Mouse (Mus musculus) embryo, embryonic 10.5 days (tissue): ENCODE data around the gene Lrp10.

Experiments
- DNase-seq: peaks from one replicate; pipeline ENCODE4 v3.0.0-alpha.2; 2015; ENCODE audit warnings: low spot score

Gene Lrp10

DNA sequence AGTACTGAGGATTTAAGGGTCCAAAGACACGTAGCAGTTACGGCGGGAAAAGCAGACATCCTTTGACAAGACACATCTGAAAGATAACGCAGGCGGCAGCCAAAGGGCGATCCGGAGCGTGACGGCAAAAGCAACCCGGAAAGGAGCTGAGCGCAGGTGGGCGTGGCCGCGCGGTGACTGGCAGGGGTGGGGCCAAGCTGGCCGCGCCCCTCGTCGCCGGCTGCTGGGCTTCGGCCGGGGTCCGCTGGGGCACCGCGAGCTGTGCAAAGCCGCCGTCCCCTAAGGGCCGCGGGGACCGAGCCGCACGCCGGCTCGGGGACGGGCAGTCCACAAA lies at the start of gene Lrp10:
Lrp10 (plus strand) TSS at position 179 of the 334 bp plus-strand sequence.
- DNase-seq = peak; percentile 91

DNA sequence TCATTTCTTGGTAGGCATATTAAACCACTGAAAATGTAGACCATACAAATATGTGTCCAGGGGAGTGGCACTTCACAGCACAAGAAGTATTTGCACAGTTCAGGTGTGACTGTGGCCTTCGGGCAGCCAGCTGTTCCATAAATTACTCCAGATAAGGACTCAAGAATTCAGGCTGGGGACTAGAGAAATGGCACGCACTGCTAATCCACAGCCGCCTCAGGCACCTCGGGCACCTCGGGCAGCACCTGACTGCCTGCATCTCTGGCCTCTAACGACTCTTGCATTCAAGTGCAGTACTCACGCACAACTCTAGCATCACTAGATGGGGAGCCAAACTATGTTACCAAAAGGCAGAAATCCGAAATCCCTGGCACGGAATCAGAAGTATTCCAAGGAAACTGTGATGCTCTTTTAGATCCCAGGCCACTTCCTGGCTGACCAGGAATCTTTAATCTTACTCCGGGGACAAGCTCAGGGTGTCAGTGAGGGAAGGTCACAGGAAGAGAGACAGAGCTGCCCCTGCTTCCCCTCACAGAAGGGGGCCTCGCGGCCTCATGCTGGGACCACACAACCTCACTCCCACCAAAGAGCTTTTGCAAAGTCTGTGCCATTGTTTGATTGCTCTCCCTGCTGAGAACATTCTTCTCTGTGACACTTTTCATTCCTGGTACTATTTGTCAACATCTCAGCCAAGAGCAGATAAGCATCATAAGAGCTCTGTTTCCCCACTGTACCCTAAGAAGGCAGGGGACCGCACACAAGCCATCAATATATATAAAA lies 48.5 kb upstream of the Lrp10 start:
- no peak for DNase-seq

DNA sequence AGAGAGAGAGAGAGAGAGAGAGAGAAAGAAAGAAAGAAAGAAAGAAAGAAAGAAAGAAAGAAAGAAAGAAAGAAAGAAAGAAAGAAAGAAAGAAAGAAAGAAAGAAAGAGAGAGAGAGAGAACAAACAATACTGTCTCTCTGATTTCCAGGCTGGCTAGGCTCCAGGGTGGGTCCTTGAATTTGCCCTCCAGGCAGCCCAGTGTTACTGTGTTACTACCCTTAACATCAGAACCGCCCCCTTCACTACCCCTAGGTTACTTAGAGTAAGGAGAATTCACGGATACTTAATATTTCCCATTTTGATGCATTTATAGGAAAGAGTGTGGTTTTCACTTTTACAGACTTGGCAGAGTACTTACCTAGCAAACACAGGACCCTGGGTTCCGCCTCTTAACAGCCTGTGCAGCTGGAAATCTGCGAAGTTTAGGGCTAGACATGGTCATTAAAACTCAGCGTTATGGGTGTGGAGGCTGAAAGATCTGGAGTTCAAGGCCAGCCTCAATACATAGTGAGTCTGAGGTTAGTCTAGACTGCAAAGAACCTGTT lies 47.6 kb upstream of the Lrp10 start:
- DNase-seq = no peak

DNA sequence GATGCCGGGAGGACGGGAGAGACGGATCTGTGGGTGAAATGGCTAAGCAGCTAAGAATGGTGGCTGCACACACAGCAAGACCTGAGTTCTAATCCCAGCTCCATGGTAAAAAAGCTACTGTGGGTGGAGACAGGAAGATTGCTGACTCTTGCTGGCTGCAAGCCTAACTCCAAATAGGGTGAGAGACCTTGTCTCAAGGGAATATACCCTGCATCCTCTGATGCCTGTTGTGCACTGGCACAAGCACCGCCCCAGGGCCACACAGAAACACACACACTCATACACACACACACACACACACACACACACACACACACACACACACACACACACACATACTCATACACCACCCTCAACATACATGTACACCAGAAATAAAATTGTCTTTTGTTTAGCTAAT lies 47.1 kb upstream of the Lrp10 start:
- no peak for DNase-seq

DNA sequence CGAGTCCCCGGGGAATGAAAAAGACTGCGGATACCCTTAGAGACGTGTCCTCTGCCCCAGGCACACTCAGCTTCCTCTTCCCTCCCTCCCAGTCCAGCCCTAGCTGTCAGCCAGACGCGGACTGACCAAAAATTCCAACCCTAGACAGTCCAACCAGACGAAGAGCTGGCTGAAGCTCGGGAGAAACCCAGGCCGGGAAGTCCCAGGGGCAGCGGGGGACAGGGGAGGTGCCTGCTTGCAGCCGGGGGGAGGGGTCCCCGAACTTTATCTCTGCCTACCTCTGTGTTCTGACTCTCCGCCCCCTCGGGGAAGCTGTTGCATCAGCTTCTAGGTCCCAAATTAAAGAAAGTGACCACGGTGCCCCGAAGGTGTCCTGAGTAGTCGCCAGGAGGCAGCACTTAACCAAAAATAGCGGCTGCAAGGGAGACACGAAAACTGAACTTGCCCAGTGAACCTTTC lies 46.3 kb upstream of the Lrp10 start, which contains the start of gene Slc7a7:
Slc7a7 (minus strand) TSS at position 158 of the 459 bp plus-strand sequence.
- DNase-seq = peak; percentile 69

DNA sequence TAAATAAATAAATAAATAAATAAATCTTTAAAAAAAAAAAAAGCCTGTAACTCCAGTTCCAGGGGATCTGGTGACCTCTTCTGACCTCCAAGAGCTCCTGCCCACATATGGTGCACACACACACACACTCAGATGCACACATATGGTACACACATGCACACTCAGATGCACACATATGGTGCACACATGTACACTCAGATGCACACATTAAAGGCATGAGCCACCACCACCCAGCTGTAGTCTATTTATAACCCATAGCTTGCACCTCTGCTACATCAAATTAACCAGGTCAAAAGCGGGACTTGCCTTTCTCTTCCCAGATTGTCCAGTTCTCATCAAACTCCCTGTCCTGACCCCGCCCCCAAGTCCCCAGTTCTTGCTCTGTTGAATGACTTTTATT lies 42.9 kb upstream of the Lrp10 start:
- peak; percentile 55 for DNase-seq

DNA sequence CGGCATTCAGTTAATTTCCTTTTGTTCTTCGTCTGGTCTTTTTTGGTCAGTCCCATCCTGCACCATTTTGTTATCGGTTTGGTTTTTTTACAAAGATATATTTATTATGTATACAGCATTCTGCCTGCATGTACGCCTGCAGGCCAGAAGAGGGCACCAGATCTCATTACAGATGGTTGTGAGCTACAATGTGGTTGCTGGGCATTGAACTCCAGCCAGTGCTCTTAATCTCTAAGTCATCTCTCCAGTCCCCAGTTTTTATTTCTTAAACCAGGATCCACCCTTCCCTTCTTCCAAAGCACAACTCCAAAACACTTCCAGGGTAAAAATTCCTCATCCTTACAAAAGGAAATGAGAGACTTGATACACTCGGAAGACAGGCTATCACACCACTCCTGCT lies 40.5 kb upstream of the Lrp10 start:
- peak; percentile 70 for DNase-seq

DNA sequence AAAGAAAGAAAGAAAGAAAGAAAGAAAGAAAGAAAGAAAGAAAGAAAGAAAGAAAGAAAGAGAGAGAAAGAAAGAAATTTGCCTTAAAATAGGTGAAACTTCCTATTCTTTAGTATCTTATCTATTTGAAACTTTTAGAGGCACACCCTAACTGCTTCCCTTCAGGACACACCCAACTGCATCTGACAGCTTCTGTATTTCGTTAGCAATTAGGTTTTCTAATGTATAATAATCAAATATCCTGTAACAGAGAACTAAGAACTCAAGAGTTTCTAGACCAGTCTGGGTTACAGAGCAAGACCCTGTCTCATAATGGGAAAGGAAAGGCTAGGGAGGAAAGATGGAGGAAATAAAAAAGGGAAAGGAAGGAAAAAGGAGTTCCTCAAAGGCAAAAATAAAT lies 39.3 kb upstream of the Lrp10 start:
- DNase-seq = no peak

DNA sequence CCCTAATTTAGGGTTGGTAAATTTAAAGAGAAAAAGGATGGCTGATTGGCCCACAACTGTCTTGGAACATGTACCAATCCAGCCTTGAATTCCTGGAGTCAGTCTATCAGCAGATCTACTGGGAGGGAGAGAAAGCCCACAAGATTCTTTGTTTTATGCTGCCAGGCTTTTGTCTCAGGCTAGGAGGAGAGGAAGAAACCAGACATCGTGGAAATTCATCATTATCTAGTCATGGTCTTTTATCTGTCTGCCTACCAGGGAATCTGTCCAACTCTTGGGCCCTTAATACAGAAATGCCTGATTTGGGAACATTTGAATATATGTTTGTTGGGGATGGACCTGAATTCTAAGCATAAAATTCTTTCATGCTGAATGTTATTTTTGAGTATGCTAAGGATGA lies 38.4 kb upstream of the Lrp10 start:
- DNase-seq = no peak

DNA sequence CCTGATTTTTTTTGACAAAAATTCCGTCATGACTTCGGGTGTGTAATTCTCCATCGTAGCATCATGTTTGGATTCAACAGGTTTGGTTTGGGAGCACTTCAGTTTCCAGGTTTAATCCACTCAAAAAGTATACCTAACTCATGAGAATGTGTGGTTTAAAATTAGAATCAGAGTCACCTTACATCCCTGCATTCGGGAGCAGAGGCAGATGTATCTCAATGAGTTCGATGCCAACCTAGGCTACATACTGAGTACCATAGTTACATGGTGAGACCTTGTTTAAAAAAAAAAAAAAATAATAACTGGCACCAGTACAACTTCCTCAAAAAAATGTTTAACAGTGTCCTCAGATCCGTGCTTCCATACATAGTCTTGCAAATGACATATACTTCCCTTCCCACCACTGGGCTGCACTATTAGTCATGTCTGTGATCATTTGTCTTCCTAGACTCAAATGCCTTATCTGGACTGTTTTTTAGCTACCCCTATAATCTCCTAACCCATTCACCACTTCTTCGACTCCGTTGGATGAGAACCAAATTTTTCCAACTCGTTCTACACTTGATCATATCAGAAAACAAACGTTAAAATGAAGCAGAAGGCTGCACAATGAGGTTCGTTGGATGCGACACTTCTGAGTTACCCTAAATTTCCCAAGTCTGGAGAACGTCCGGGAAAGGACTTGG lies 37.8 kb upstream of the Lrp10 start:
- no peak for DNase-seq

DNA sequence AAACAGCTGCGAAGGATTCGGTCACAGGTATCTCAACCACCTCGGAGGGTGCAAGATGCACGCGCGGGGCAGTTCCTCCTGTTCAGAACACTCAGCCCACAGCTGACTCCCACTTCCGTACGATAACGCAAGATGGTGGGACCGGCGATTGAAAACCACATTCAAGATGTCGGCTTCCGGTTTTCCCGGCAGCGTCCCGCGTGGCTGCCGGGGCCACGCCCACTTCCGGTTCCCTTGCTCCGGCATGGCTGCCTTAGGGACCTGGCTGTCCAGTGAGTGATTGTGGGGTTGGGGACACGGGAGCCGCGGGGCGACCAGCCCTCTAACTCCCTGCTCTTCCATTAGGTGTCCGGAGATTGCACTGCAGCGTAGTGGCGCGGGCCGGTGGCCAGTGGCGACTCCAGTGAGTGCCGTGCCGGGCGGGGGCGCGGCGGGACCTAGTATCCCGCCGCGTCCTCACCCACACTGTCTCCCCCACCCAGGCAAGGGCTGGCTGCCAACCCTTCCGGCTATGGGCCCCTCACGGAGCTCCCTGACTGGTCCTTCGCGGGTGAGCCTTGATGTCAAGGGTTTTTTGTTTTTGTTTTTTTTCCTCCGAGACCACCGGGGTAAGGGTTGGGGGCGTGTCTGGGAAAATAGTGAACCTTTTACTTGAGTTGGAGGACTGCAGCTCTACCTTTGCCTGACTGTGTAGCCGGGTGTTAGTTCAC lies 37.1 kb upstream of the Lrp10 start, which contains the start of gene Mrpl52:
Mrpl52 (plus strand) TSS at position 221 of the 710 bp plus-strand sequence.
- peak; percentile 96 for DNase-seq

DNA sequence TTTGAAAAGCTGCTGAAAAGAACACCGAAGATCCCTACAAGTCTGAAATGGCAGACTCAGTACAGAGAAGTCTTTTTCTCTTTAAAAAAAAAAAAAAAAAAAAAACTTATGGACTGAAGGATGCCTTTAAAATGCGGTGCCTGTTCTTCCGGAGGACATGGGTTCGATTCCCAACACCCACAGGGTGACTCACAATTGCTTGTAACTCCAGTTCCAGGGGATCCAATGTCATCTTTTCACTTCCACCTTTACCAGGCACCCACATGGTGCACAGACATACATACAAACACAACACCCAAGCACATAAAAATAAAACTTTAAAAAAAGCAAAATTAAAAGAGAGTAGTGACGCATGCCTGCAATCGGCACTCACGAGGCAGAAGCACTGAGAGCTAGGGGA lies 36.2 kb upstream of the Lrp10 start:
- DNase-seq = no peak

DNA sequence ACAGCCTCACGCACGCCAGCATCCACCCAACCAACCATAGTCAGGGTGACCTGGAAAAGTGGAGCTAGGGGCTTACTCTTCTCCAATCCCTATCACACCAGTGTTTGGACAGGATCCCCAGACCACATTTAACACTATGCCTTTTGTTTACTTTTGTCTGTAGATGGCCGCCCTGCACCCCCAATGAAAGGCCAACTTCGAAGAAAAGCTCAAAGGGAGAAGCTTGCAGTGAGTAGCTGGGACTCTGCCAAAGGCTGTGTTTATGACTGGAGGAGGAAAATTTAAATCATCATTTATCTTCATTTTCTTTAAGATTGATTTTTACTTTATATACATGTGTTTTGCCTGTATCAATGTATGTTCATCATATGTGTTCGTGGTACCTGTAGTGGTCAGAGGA lies 35.5 kb upstream of the Lrp10 start:
- no peak for DNase-seq

DNA sequence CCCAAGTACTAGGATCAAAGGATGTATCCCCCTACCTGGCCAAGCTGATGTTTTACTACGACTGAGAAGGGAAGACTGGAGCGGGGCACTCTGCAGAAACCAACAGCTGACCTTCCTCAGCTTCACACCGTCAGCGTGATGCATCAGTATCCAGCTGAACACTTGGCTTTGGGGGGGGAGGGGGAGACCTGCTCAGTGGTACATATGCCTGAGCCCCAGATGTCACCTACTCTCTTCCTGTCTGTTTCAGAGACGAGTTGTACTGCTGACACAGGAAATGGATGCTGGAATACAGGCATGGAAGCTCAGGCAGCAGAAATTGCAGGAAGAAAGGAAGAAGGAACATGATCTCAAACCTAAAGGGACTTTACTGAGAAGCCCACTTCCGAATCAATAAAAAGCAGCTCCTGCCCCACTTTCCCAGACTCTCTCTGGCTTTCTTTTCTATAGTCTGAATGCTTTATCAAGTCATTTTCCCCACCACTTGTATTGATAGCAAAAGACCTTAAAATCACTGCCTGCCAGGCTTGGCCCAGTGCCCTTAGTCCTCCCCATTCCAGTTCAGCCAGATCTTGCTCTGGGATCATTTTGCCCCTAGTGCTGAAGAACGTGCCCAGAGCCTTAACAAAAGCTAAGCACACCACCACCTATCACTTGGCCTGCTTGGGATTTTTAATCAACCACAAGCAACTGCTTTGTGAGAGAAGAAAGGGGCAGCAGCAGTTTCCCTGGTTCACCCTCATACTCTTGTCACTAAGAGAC lies 34.4 kb upstream of the Lrp10 start:
- DNase-seq = no peak

DNA sequence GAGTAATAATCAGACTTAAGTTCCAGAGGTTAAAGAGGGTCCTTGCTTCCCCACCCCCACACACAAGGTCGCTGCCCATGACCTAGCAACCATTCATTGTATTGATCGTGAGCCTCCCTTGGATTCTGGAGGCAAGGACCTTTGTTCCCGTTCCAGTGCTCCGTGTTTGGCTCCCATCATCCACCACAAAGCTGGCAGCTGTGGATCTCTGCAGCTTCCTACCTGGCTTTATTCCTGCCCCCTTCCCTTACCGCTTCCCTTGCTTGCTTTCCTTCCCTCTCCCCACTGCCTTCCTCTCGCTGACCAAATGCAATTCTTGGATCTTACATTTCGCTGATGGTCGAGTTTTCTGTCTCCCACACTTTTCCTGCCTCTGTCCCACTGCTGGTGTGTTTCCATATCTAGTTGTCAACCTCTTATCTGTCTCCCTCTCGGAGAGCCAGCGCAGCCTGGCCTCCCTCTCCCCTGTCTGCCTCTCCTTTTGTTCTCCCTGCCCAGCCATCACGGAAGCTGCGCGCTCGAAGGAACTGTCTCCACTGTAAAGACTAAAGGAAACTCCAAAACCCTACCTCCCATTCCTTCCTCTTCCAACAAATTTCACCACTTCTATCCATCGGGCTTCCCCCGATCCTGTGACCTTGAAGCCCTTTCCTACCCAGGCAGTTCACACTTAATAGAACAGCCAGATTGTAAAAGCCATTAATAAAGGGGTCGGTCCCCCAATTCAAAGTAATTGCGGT lies 33.4 kb upstream of the Lrp10 start:
- DNase-seq = peak; percentile 64

DNA sequence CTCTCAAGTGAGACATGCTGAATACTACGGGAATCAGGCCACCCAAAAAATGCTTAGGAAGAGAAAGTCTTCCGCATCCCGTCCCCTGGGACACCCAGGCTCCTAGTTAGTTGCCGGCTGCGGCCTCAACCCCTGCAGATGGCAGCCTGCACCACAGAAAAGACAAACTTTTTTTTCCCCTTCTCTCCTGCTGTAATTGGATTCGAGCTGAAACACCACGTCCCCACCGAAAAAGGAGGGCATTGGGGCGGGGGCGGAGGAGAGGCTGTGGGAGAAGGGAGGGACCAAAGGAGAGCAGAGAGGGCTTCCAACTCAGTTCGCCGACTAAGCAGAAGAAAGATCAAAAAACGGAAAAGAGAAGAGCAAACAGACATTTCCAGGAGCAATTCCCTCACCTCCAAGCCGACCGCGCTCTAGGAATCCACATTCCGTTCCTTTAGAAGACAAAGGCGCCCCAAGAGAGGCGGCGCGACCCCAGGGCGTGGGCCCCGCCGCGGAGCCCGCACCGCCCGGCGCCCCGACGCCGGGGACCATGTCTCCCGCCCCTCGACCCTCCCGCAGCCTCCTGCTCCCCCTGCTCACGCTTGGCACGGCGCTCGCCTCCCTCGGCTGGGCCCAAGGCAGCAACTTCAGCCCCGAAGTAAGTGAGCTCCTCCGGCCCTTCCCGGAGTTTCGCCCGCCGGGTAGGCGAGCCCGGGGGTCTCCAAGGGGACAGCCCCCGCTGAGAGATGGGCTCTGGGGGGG lies 32.4 kb upstream of the Lrp10 start, which contains the start of gene Mmp14:
Mmp14 (plus strand) TSS at position 279 of the 744 bp plus-strand sequence.
- DNase-seq = peak; percentile 83

DNA sequence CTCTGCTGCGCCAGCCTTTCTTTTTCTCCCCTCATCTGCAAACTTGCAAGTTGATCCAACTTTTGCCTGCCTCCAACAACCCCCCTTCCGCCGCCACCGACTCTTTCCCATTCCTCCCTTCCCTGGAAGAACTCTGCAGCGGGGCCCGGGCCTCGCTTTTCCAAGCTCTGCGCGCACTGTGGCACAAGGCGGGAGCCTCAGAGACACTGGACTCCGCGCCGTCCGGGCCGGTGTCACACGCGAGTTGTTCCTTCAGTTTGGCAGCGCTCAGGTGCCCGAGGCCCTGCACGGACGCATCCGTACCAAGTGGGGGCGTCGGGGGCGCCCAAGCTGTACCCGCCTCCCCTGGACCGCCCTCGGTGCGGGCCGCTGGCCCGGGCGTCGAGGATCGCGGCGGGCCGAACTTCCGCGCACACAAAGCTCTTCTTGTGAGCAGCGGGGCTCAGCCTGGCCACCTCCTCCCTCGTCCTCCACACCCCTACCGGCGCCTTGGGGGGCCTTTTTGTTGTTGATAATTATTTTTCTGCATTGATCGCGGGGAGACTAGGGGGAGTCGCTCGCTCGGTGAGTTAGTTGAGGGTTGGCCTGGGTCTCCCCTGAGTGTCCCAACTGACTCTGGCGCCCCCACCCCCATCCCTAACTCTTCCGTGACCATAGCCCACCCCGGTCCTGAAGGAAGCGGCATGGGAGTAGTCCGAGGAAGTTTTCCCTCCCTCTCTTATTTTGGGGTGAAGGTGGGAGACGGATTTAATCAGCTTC lies 31.7 kb upstream of the Lrp10 start:
- peak; percentile 63 for DNase-seq

DNA sequence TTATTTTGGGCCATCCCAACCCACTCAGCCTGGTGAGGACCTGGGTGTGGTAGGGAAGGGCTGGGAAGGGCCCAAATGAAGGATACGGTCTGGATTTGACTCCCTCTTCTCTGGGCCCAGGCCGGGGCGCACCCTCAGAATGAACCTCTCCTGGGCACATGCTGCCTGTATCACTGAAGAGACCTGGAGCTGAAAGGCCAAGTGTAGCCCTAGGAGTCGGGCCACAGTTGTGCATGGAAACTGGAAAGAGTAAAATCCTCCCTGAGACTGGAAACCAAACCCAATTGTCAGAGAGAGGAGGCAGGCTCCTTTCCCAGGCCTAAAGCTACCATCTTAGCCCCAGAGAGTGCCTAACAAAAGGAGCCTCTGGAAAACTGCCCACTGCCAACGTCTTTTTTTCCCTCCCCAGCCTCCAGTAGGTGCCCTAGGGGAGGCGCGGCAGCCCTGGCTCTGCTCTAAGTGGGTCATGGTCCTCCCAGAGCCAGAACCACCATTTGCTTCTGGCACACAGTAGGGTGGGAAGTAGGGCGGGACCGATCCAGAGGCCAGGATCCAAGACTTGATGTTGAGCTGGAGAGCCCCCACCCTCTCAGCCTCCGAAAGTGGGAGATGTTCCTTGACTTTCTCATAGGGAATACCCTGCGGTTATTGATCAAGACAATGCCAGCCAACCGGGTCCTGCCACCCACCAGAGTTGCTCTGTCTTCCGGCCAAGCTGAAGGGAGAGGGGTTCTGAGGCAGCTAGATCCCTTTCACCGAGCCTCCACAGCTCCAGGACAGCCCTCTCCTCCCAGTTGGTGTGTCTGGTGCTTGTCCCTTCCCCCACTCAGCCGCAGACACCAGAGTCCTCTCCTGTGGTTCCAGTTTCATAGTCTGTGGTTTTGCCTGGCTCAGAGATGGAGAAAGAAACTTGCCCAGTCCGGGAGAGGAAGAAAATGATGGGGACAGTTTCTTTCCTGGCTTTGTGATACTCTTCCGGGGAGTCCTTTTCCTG lies 30.8 kb upstream of the Lrp10 start:
- no peak for DNase-seq
